Mouse (Mus musculus) right cerebral cortex, adult 2 months (tissue): ENCODE data around the gene Kif18a.

ENCODE experiments used
- DNase-seq, 2 experiments: peaks; one replicate each; pipeline ENCODE4 v3.0.0; 2021 to 2022; ENCODE audit warnings: low spot score in 2 of 2

Gene Kif18a

DNA sequence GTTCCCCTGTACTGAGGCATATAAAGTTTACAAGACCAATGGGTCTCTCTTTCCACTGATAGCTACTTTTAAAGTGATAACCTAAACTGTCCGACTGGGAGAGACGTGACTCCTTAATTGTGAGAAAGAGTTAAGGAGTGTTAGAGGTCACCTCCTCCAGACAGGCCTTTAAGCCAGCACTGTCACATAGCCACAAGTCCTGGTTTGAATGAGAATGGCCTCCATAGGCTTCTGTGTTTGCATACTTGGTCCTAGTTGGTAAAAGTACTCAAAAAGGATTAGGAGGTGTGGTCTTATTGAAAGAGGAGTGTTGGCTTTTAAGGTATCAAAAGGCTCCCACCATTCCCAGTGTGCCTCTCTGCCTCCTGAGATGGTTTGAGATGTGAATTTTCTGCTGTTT lies 94.3 kb downstream of the Kif18a start:
- no peak for DNase-seq

GRCm38 (mm10) chr2:109384019-109384418 lies 103.5 kb downstream of the Kif18a start:
- no peak for DNase-seq

DNA sequence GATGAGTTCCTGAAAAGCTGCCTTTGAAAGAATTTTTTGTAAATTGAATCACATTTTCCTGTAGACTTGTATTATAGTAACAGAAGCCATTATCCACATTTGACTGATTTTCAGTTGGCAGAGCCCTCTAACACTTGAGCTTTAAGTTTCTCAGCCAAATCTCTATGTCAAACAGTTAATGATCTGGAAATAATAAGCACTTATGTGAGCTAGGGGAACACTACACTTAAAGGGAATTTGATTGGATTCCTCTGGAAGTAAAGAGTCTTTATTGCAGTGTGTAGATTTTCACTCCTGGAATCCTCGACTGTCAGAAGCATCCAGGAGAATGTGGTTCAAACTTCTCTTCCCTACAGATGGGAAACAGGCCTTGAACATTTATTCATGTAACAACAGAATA lies 105.7 kb downstream of the Kif18a start:
- no peak for DNase-seq

DNA sequence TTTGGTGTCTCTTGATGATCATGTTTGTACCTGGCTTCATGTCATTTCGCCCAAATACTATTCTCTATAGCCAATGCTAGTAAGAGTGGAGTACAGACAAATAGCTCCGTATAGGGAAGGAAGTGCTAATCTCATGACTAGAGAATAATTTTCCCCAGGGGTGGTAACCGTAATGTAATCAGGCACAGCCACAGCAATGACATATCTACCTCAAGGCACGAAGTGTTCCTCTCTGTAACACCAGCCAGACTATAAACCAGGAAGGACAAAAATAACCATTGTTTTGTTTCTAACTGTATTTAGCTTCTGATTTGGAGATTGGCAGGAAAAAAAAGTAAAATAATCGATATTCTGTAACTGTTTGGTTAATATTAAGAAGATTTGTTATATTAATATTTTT lies 108.2 kb downstream of the Kif18a start:
- DNase-seq = no peak

- DNase-seq = no peak
Observed at GRCm38 (mm10) chr2:109389977-109390376, 109.4 kb downstream of the Kif18a start.
